In the genomic region with DNA sequence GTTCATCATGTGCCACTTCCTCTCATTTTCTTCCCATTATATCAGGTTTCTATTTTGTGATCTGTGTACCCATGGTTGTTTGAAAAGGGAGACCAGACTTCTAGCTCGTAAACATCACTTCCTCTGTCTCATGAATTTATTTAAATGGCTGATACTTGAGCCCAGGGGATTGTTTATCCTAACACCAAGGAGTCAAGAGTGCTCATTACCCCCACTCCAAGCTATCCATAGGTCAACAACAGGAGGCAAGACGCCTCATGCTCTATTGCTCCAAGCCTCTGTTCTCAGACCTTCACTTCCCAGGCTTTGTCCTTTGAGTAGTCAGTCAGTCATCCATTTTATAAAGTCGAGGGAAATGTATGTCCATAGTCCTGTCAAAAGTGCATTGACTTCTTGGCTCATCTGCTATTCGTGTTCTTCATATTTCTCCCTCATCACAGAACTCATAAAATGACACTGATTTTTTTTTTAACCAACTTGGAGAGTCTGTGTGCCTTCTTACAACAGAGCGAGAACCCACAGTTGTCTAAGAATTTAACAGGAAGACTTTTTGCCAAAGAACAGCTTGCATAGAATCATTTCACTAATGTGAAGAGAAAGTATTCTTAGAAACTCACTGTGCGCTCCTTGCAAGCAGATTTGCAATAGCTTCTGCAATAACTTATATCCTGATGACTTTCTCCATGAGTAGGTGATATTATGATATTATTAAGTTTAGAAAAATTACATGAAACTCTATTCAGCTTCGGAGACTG, we compare ENCODE assay signal across 23 mouse cellular contexts.
DNase-seq lines count a peak whose midpoint lies in the region; ATAC-seq and TF ChIP-seq lines count a peak whose summit lies in the region.
"Had no signal": no experiment of that assay in that cellular context is flagged by ENCODE, and none has a peak within 500 bp of the region (broad histone marks: within the 10 kb centered on the region; RNA-seq: fewer than 3 reads in every experiment).

No protein-coding gene starts in this region.

- no peaks in the 10 kb centered on the region for H3K36me3 ChIP-seq in kidney, embryonic 15.5 days
- H3K36me3 ChIP-seq in lung, embryonic 14.5 days (ENCODE audit: insufficient read depth) = no peaks in the 10 kb centered on the region
- H3K36me3 ChIP-seq: embryonic facial prominence, embryonic 12.5 days; heart, embryonic 12.5 days; midbrain, embryonic 15.5 days; neural tube, embryonic 12.5 days had no signal

- H3K4me3 ChIP-seq in kidney, embryonic 15.5 days (replicated peaks) = no peak overlapping the region
- no peak overlapping the region for H3K4me3 ChIP-seq in lung, embryonic 14.5 days (ENCODE audit: low read depth, low read length)
- H3K4me3 ChIP-seq in lung, adult 2 months (replicated peaks; ENCODE audit: extremely low read depth, low read depth, low read length) = no peak overlapping the region
- H3K4me3 ChIP-seq: embryonic facial prominence, embryonic 12.5 days; heart, embryonic 12.5 days; midbrain, embryonic 15.5 days; neural tube, embryonic 12.5 days had no signal

- no peak overlapping the region for H3K9ac ChIP-seq in kidney, embryonic 15.5 days
- no peak overlapping the region for H3K9ac ChIP-seq in lung, embryonic 14.5 days
- H3K9ac ChIP-seq: embryonic facial prominence, embryonic 12.5 days; heart, embryonic 12.5 days; midbrain, embryonic 15.5 days; neural tube, embryonic 12.5 days had no signal

- ATAC-seq in kidney, embryonic 15.5 days (replicated peaks; ENCODE audit: low FRiP score) = peak; percentile 97
- ATAC-seq in lung, embryonic 14.5 days (ENCODE audit: insufficient read depth) = peak; percentile 92
- ATAC-seq: activated CD4-positive, CD25-positive, alpha-beta regulatory T cell, adult 4 months; hindbrain, postnatal 0 days; intestine, postnatal 0 days; midbrain, embryonic 15.5 days had no signal

- H3K4me1 ChIP-seq in kidney, embryonic 15.5 days = no peaks in the 10 kb centered on the region
- no peaks in the 10 kb centered on the region for H3K4me1 ChIP-seq in lung, embryonic 14.5 days (ENCODE audit: insufficient read depth)
- H3K4me1 ChIP-seq in lung, adult 2 months (ENCODE audit: control insufficient read depth, insufficient read depth, low read length) = no peaks in the 10 kb centered on the region
- H3K4me1 ChIP-seq: embryonic facial prominence, embryonic 12.5 days; heart, embryonic 12.5 days; midbrain, embryonic 15.5 days; neural tube, embryonic 12.5 days had no signal

- no peak for TF ChIP-seq POLR2A in lung, adult 2 months (IDR thresholded peaks at IDR 0.05; ENCODE audit: borderline replicate concordance, extremely low read depth, low read depth, low read length)

- H3K27me3 ChIP-seq in kidney, embryonic 15.5 days = no peaks in the 10 kb centered on the region
- no peaks in the 10 kb centered on the region for H3K27me3 ChIP-seq in lung, embryonic 14.5 days (ENCODE audit: insufficient read depth, low read length)
- H3K27me3 ChIP-seq: embryonic facial prominence, embryonic 12.5 days; heart, embryonic 12.5 days; midbrain, embryonic 15.5 days; neural tube, embryonic 12.5 days had no signal

- peak; percentile 9 for DNase-seq in embryo, embryonic 10 days (ENCODE audit: low spot score)
- DNase-seq in embryo, embryonic 11 days = no peak
- DNase-seq in kidney, postnatal 4 days = no peak
- peak; percentile 71 for DNase-seq in lung, embryonic 14.5 days
- DNase-seq in lung, adult 2 months = no peak
- peak; percentile 18 for DNase-seq in lung, postnatal 36 days
- DNase-seq in cerebellum, adult 18-20 months = no peak
- DNase-seq: adrenal gland, adult 8-10 months; cerebellum, adult 2 months; gastrocnemius, postnatal 25 days; heart, adult 18-20 months; heart, postnatal 10 days; kidney, postnatal 36 days; thymus, postnatal 14 days had no signal

- no peak overlapping the region for H3K27ac ChIP-seq in kidney, embryonic 15.5 days
- H3K27ac ChIP-seq in lung, embryonic 14.5 days (ENCODE audit: low read depth) = no peak overlapping the region
- H3K27ac ChIP-seq: embryonic facial prominence, embryonic 12.5 days; hindbrain, postnatal 0 days; midbrain, embryonic 15.5 days; neural tube, embryonic 12.5 days had no signal

- no peak for TF ChIP-seq CTCF in lung, embryonic 14.5 days (IDR thresholded peaks at IDR 0.05; ENCODE audit: low read depth)
- no peak for TF ChIP-seq CTCF in lung, adult 2 months (IDR thresholded peaks at IDR 0.05; ENCODE audit: insufficient read depth, low read length)

- 39% methylated on average over 7 of the region's 7 CpGs for WGBS in kidney, embryonic 15.5 days
- WGBS in lung, embryonic 14.5 days = 41% methylated on average over 7 of the region's 7 CpGs
- WGBS in lung, adult 2 months = 51% methylated on average over 7 of the region's 7 CpGs

- H3K4me2 ChIP-seq in kidney, embryonic 15.5 days = no peak overlapping the region
- no peak overlapping the region for H3K4me2 ChIP-seq in lung, embryonic 14.5 days
- H3K4me2 ChIP-seq: embryonic facial prominence, embryonic 12.5 days; heart, embryonic 12.5 days; liver, embryonic 11.5 days; midbrain, embryonic 15.5 days; neural tube, embryonic 12.5 days had no signal

- H3K9me3 ChIP-seq in kidney, embryonic 15.5 days (replicated peaks) = no peaks in the 10 kb centered on the region
- H3K9me3 ChIP-seq in lung, embryonic 14.5 days (ENCODE audit: low read depth, low read length) = no peaks in the 10 kb centered on the region
- H3K9me3 ChIP-seq: embryonic facial prominence, embryonic 12.5 days; heart, embryonic 12.5 days; midbrain, embryonic 15.5 days; neural tube, embryonic 12.5 days had no signal

Comparison
In these comparisons a context has a peak if more than half of its experiments do, and no peak if none do; other contexts are left out.
1. DNase-seq: peak in embryo, embryonic 10 days (single experiment), lung, embryonic 14.5 days (single experiment) and lung, postnatal 36 days (single experiment); none in embryo, embryonic 11 days (single experiment), kidney, postnatal 4 days (0 of 2), lung, adult 2 months (single experiment) and cerebellum, adult 18-20 months (0 of 2).